Mouse (Mus musculus): ENCODE results near the gene Actr3. TPM values are rescaled to one million over a fixed set of nuclear protein-coding genes. Genes with fewer than 3 reads are reported as not detected.

Gene Actr3
- total RNA-seq (2014; fragmentation: Nextera tagmentation) (426 TPM in 2 replicates), total RNA-seq (2017) (889 and 988 TPM in 2 replicates)

GRCm38 (mm10) chr1:125435369-125436135, at the start of gene Actr3:
Gene Actr3, minus strand, starts transcription at chr1:125435727.
- ATAC-seq (replicated peaks; ENCODE audit: poor library complexity, severe bottlenecking), result peak; percentile 65

GRCm38 (mm10) chr1:125482459-125483287, 47.1 kb upstream of the Actr3 start:
- ATAC-seq (replicated peaks; ENCODE audit: poor library complexity, severe bottlenecking), result no peak

- no peak for ATAC-seq (replicated peaks; ENCODE audit: poor library complexity, severe bottlenecking)
Measured at GRCm38 (mm10) chr1:125481842-125482241, 46.3 kb upstream of the Actr3 start.

GRCm38 (mm10) chr1:125478588-125478987, 43.1 kb upstream of the Actr3 start:
- no peak for ATAC-seq (replicated peaks; ENCODE audit: poor library complexity, severe bottlenecking)

- peak; percentile 63 for ATAC-seq (replicated peaks; ENCODE audit: poor library complexity, severe bottlenecking)
Measured at GRCm38 (mm10) chr1:125475961-125476682, 40.6 kb upstream of the Actr3 start.

- no peak; the same call in 1 of the 2 replicates for ATAC-seq (replicated peaks; ENCODE audit: poor library complexity, severe bottlenecking)
Measured at GRCm38 (mm10) chr1:125473866-125474265, 38.3 kb upstream of the Actr3 start.

- ATAC-seq (replicated peaks; ENCODE audit: poor library complexity, severe bottlenecking), result peak; percentile 65
Measured at GRCm38 (mm10) chr1:125473126-125473666, 37.7 kb upstream of the Actr3 start.

GRCm38 (mm10) chr1:125470805-125471648, 35.5 kb upstream of the Actr3 start:
- peak; percentile 37 for ATAC-seq (replicated peaks; ENCODE audit: poor library complexity, severe bottlenecking)

GRCm38 (mm10) chr1:125467936-125468335, 32.4 kb upstream of the Actr3 start:
- peak; percentile 35 for ATAC-seq (replicated peaks; ENCODE audit: poor library complexity, severe bottlenecking)

GRCm38 (mm10) chr1:125466621-125467257, 31.2 kb upstream of the Actr3 start:
- ATAC-seq (replicated peaks; ENCODE audit: poor library complexity, severe bottlenecking), result peak; percentile 61

GRCm38 (mm10) chr1:125464011-125464410, 28.5 kb upstream of the Actr3 start:
- ATAC-seq (replicated peaks; ENCODE audit: poor library complexity, severe bottlenecking), result no peak

GRCm38 (mm10) chr1:125463349-125463748, 27.8 kb upstream of the Actr3 start:
- ATAC-seq (replicated peaks; ENCODE audit: poor library complexity, severe bottlenecking), result no peak

GRCm38 (mm10) chr1:125462917-125463316, 27.4 kb upstream of the Actr3 start:
- ATAC-seq (replicated peaks; ENCODE audit: poor library complexity, severe bottlenecking), result peak; percentile 70

GRCm38 (mm10) chr1:125458531-125458930, 23.0 kb upstream of the Actr3 start:
- no peak for ATAC-seq (replicated peaks; ENCODE audit: poor library complexity, severe bottlenecking)

- no peak for ATAC-seq (replicated peaks; ENCODE audit: poor library complexity, severe bottlenecking)
Measured at GRCm38 (mm10) chr1:125455128-125455527, 19.6 kb upstream of the Actr3 start.

- no peak for ATAC-seq (replicated peaks; ENCODE audit: poor library complexity, severe bottlenecking)
Measured at GRCm38 (mm10) chr1:125450282-125451000, 14.9 kb upstream of the Actr3 start.

GRCm38 (mm10) chr1:125447926-125448325, 12.4 kb upstream of the Actr3 start:
- ATAC-seq (replicated peaks; ENCODE audit: poor library complexity, severe bottlenecking), result no peak

- ATAC-seq (replicated peaks; ENCODE audit: poor library complexity, severe bottlenecking), result peak; percentile 78
Measured at GRCm38 (mm10) chr1:125441679-125442078, 6.2 kb upstream of the Actr3 start.
